Mouse (Mus musculus): ENCODE measurements around the gene Ap5z1.

DNA sequence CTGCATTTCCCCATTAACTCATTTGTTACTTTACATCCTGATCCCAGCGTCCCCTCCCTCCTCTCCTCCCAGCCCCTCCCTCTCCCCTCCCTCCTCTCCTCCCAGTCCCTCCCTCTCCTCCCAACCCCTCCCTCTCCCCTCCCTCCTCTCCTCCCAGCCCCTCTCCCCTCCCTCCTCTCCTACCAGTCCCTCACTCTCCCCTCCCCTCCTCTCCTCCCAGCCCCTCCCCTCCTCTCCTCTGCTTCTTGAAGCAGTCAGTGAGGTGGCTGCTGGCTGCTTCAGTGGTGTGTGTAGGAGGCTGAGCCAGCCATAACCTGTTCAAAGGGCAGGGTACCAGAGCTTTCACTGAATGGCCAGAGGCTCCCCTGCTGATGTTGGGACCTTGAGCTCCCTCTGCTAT, 12.0 kb upstream of the Ap5z1 start:
- TF ChIP-seq CTCF (IDR thresholded peaks at IDR 0.05; ENCODE audit: low read depth) (no peak), EP300 (IDR thresholded peaks at IDR 0.05; ENCODE audit: low read depth) (no peak)
